Mouse (Mus musculus) layer of hippocampus, adult 11-12 months (tissue): ENCODE measurements around the gene AI593442.

Source experiments
- DNase-seq: peaks from one replicate; pipeline ENCODE4 v3.0.0; 2022; ENCODE audit warnings: low spot score

AI593442 gene

GRCm38 (mm10) chr9:52679362-52679947 lies at the start of gene AI593442:
Gene AI593442 (minus strand): TSS chr9:52679780.
- peak; percentile 59 for DNase-seq

GRCm38 (mm10) chr9:52728806-52729205 lies 49.2 kb upstream of the AI593442 start:
- DNase-seq = no peak

- DNase-seq = no peak
These were observed 43.0 kb upstream of the AI593442 start for GRCm38 (mm10) chr9:52722626-52723025.

- DNase-seq = no peak
These were observed 40.0 kb upstream of the AI593442 start for GRCm38 (mm10) chr9:52719562-52719961.

GRCm38 (mm10) chr9:52680036-52680435 lies 456 bp upstream of the AI593442 start:
- peak; percentile 31 for DNase-seq

GRCm38 (mm10) chr9:52678839-52679215 lies 753 bp downstream of the AI593442 start:
- no peak for DNase-seq

GRCm38 (mm10) chr9:52678179-52678838 lies 1.3 kb downstream of the AI593442 start:
- peak; percentile 43 for DNase-seq

GRCm38 (mm10) chr9:52676587-52676986 lies 3.0 kb downstream of the AI593442 start:
- no peak for DNase-seq

- DNase-seq = peak; percentile 29
These were observed 3.6 kb downstream of the AI593442 start for GRCm38 (mm10) chr9:52675937-52676336.

GRCm38 (mm10) chr9:52661422-52661821 lies 18.2 kb downstream of the AI593442 start:
- DNase-seq = no peak

GRCm38 (mm10) chr9:52650341-52650951 lies 29.1 kb downstream of the AI593442 start:
- DNase-seq = no peak

- DNase-seq = no peak
These were observed 34.3 kb downstream of the AI593442 start for GRCm38 (mm10) chr9:52645312-52645711.

GRCm38 (mm10) chr9:52644626-52645025 lies 35.0 kb downstream of the AI593442 start:
- DNase-seq = no peak

GRCm38 (mm10) chr9:52644156-52644555 lies 35.4 kb downstream of the AI593442 start:
- DNase-seq = no peak

GRCm38 (mm10) chr9:52635991-52636390 lies 43.6 kb downstream of the AI593442 start:
- no peak for DNase-seq

GRCm38 (mm10) chr9:52623926-52624325 lies 55.7 kb downstream of the AI593442 start:
- no peak for DNase-seq
